ENCODE assay signal across 8 mouse cellular contexts in genomic region chrX:140599561-140600409, GRCm38 (mm10). TPM values are rescaled to one million over a fixed set of nuclear protein-coding genes. Genes with fewer than 3 reads are reported as not detected.
A peak's percentile ranks its signal among the peaks of the same experiment; 100 is the strongest.
DNase-seq lines count a peak whose midpoint lies in the region; ATAC-seq and TF ChIP-seq lines count a peak whose summit lies in the region.

No protein-coding gene starts in this region.

- peaks cover 96% of the 10 kb centered on the region for H3K27me3 ChIP-seq in embryonic facial prominence, embryonic 10.5 days (replicated peaks; ENCODE audit: low read depth, poor library complexity, severe bottlenecking)
- H3K27me3 ChIP-seq in hindbrain, embryonic 12.5 days = peaks cover 65% of the 10 kb centered on the region
- peaks cover 7% of the 10 kb centered on the region; the same call in 1 of the 2 replicates for H3K27me3 ChIP-seq in liver, postnatal 0 days (ENCODE audit: insufficient read depth, low read length)

- peak overlapping the region; percentile 77 for H3K4me2 ChIP-seq in hindbrain, embryonic 12.5 days (replicated peaks)
- H3K4me2 ChIP-seq in liver, postnatal 0 days (ENCODE audit: low read depth, low read length) = peak overlapping the region; percentile 89

- H3K36me3 ChIP-seq in embryonic facial prominence, embryonic 10.5 days (replicated peaks) = no peaks in the 10 kb centered on the region
- H3K36me3 ChIP-seq in hindbrain, embryonic 12.5 days = no peaks in the 10 kb centered on the region
- H3K36me3 ChIP-seq in liver, postnatal 0 days (replicated peaks; ENCODE audit: insufficient read depth, low read length) = no peaks in the 10 kb centered on the region

- peak; percentile 12; the same call in 1 of the 2 replicates for ATAC-seq in hindbrain, embryonic 12.5 days (ENCODE audit: low FRiP score)
- peak; percentile 40; the same call in 1 of the 2 replicates for ATAC-seq in liver, postnatal 0 days

- no peak for TF ChIP-seq CTCF in liver, postnatal 0 days (IDR thresholded peaks at IDR 0.05; ENCODE audit: low read depth)

- TF ChIP-seq EP300 in liver, postnatal 0 days (IDR thresholded peaks at IDR 0.05; ENCODE audit: low read depth) = no peak

- no peak overlapping the region for H3K27ac ChIP-seq in embryonic facial prominence, embryonic 10.5 days (replicated peaks)
- no peak overlapping the region for H3K27ac ChIP-seq in hindbrain, embryonic 12.5 days
- peak overlapping the region; percentile 80 for H3K27ac ChIP-seq in liver, postnatal 0 days (ENCODE audit: low read depth)

- peak overlapping the region; percentile 63 for H3K4me3 ChIP-seq in embryonic facial prominence, embryonic 10.5 days
- H3K4me3 ChIP-seq in hindbrain, embryonic 12.5 days = peak overlapping the region; percentile 51
- peak overlapping the region; percentile 69 for H3K4me3 ChIP-seq in liver, postnatal 0 days (ENCODE audit: low read depth, low read length)

- 26% methylated on average over 74 of the region's 78 CpGs for WGBS in embryonic facial prominence, embryonic 10.5 days
- 26% methylated on average over 63 of the region's 78 CpGs for WGBS in hindbrain, embryonic 12.5 days
- WGBS in liver, postnatal 0 days (ENCODE audit: insufficient replicate concordance) = 17% methylated on average over 56 of the region's 78 CpGs

- H3K9ac ChIP-seq in hindbrain, embryonic 12.5 days = peak overlapping the region; percentile 49; the same call in 1 of the 2 replicates
- H3K9ac ChIP-seq in liver, postnatal 0 days (replicated peaks) = peak overlapping the region; percentile 71

- peaks cover 8% of the 10 kb centered on the region; the same call in 1 of the 2 replicates for H3K9me3 ChIP-seq in embryonic facial prominence, embryonic 10.5 days
- H3K9me3 ChIP-seq in hindbrain, embryonic 12.5 days (replicated peaks) = no peaks in the 10 kb centered on the region
- H3K9me3 ChIP-seq in liver, postnatal 0 days (ENCODE audit: low read length) = no peaks in the 10 kb centered on the region

- DNase-seq in right cerebral cortex, postnatal 4 days = peak; percentile 2
- DNase-seq in right cerebral cortex, postnatal 10 days (ENCODE audit: low spot score in 2 of 2) = no peak
- peak; percentile 27 for DNase-seq in embryonic facial prominence, embryonic 10.5 days (ENCODE audit: low spot score)
- DNase-seq in liver, postnatal 0 days = peak; percentile 27
- peak; percentile 5 for DNase-seq in retina, postnatal 1 day
- no peak for DNase-seq in c-Kit-positive CD71-positive TER-119-positive erythroid progenitor cells, embryonic 14.5 days (ENCODE audit: low spot score)
- DNase-seq in left cerebral cortex, adult 9 months (ENCODE audit: low spot score in 2 of 2) = no peak

- H3K4me1 ChIP-seq in embryonic facial prominence, embryonic 10.5 days = peaks cover 6% of the 10 kb centered on the region; the same call in 1 of the 2 replicates
- H3K4me1 ChIP-seq in hindbrain, embryonic 12.5 days = no peaks in the 10 kb centered on the region
- H3K4me1 ChIP-seq in liver, postnatal 0 days (ENCODE audit: insufficient read depth) = no peaks in the 10 kb centered on the region; the same call in none of the 2 replicates

RNA-seq across cellular contexts. Expression of gene Tsc22d3, which starts 0.7 kb away (rescaled TPM):
- 112 and 115 TPM in 2 replicates for polyA plus RNA-seq in embryonic facial prominence, embryonic 10.5 days (2016; fragmentation: Nextera tagmentation; extraction: Ambion mirVana)
- 119 and 126 TPM in 2 replicates for polyA plus RNA-seq in hindbrain, embryonic 12.5 days (2016; fragmentation: Nextera tagmentation; extraction: Ambion mirVana)
- 23.6 and 34.2 TPM in 2 replicates for polyA plus RNA-seq in liver, postnatal 0 days (2015; fragmentation: Nextera tagmentation; extraction: Ambion mirVana)

Comparison
In these comparisons a context has a peak if more than half of its experiments do, and no peak if none do; other contexts are left out.
1. DNase-seq: peak in right cerebral cortex, postnatal 4 days (single experiment), embryonic facial prominence, embryonic 10.5 days (single experiment), liver, postnatal 0 days (single experiment) and retina, postnatal 1 day (single experiment); none in right cerebral cortex, postnatal 10 days (0 of 2), c-Kit-positive CD71-positive TER-119-positive erythroid progenitor cells, embryonic 14.5 days (single experiment) and left cerebral cortex, adult 9 months (0 of 2).
2. Peak in every context shown above with its lines, with median percentiles within 50 percentile points of each other: H3K4me3 ChIP-seq.